15 mouse cellular contexts compared by ENCODE assay signal in the genomic region with DNA sequence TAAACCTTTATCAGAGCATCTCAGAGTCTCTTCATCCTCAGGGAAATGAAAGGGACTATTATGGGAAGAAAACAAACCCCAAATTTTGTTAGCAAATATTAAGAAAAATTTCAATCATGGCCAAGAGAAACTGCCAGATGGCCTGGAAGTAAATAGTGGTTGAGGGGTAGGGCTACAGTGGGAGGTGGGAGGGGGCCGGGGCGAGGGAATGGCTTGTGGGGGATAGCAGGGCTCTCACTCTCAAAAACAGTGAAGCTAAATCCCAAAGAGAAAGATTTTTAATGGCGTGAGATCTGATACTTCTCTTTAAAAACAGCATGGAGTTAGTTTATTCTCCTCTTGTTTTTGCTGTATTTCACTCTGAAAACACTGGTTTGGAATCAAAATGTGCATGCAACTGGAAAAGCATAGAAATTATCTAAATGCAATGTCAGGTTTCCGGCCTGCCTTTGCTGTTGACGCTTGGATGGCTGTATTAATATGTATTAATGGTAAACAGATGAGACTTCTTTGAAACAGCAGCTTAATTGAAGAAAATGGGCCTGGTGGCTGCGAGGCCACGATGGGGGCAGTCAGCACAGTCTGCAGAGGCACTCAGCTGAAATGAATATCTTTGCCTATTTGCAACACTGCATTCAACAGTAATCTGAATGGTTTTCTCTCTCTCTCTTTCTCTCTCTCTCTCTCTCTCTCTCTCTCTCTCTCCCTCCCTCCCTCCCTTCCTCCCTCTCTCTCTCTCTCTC.
DNase-seq lines count a peak whose midpoint lies in the region; ATAC-seq lines count a peak whose summit lies in the region.
"Had no signal": no experiment of that assay in that cellular context is flagged by ENCODE, and none has a peak within 500 bp of the region (broad histone marks: within the 10 kb centered on the region; RNA-seq: fewer than 3 reads in every experiment).

No protein-coding gene starts in this region.

- H3K4me1 ChIP-seq in neural tube, embryonic 13.5 days (replicated peaks) = peaks cover 11% of the 10 kb centered on the region; the same call in 1 of the 2 replicates
- H3K4me1 ChIP-seq in forebrain, embryonic 14.5 days (ENCODE audit: control insufficient read depth, insufficient read depth, low read length) = no peaks in the 10 kb centered on the region
- peaks cover 7% of the 10 kb centered on the region; the same call in 1 of the 2 replicates for H3K4me1 ChIP-seq in hindbrain, embryonic 16.5 days (ENCODE audit: control insufficient read depth, insufficient read depth, low read depth, low read length)
- H3K4me1 ChIP-seq in midbrain, embryonic 16.5 days (ENCODE audit: control insufficient read depth, insufficient read depth, low read length) = peaks cover 12% of the 10 kb centered on the region

- H3K27me3 ChIP-seq in neural tube, embryonic 13.5 days = no peaks in the 10 kb centered on the region
- H3K27me3 ChIP-seq in forebrain, embryonic 14.5 days (replicated peaks; ENCODE audit: control insufficient read depth, insufficient read depth, low read length) = no peaks in the 10 kb centered on the region
- H3K27me3 ChIP-seq in hindbrain, embryonic 16.5 days (replicated peaks; ENCODE audit: control insufficient read depth, insufficient read depth, low read length) = no peaks in the 10 kb centered on the region
- no peaks in the 10 kb centered on the region for H3K27me3 ChIP-seq in midbrain, embryonic 16.5 days (ENCODE audit: control insufficient read depth, insufficient read depth, low read depth, low read length)
- H3K27me3 ChIP-seq: CH12.LX; heart, embryonic 12.5 days; Patski had no signal

- H3K9ac ChIP-seq in neural tube, embryonic 13.5 days = no peak overlapping the region
- no peak overlapping the region for H3K9ac ChIP-seq in forebrain, embryonic 14.5 days (ENCODE audit: low read length)
- H3K9ac ChIP-seq in hindbrain, embryonic 16.5 days (ENCODE audit: low read depth, low read length) = no peak overlapping the region
- no peak overlapping the region for H3K9ac ChIP-seq in midbrain, embryonic 16.5 days (ENCODE audit: low read depth, low read length)
- H3K9ac ChIP-seq: heart, embryonic 12.5 days had no signal

- no peak for DNase-seq in neural tube, embryonic 10.5 days (ENCODE audit: extremely low spot score, low spot score)
- DNase-seq in forebrain, embryonic 14.5 days (ENCODE audit: low spot score) = peak; percentile 51
- DNase-seq in urinary bladder, postnatal 10 days (ENCODE audit: low spot score) = no peak
- DNase-seq in adrenal gland, postnatal 10 days = no peak
- DNase-seq: cerebellum, postnatal 36 days; lung, adult 18-20 months; spleen, adult 18-20 months had no signal

- 47% methylated on average over 7 of the region's 7 CpGs for WGBS in neural tube, embryonic 13.5 days
- WGBS in forebrain, embryonic 14.5 days = 28% methylated on average over 7 of the region's 7 CpGs
- 34% methylated on average over 7 of the region's 7 CpGs for WGBS in hindbrain, embryonic 16.5 days
- 32% methylated on average over 7 of the region's 7 CpGs for WGBS in midbrain, embryonic 16.5 days

- 0 out of 2 replicates have a peak, but pooled peaks have one; percentile 23 for ATAC-seq in neural tube, embryonic 13.5 days (ENCODE audit: low read depth)
- ATAC-seq in forebrain, embryonic 14.5 days = peak; percentile 74
- ATAC-seq in hindbrain, embryonic 16.5 days = 0 out of 2 replicates have a peak, but pooled peaks have one; percentile 30
- ATAC-seq in midbrain, embryonic 16.5 days = no peak; the same call in 1 of the 2 replicates
- no peak for ATAC-seq in monocyte, adult 5-6 weeks (replicated peaks; ENCODE audit: insufficient number of reproducible peaks, low FRiP score, low TSS enrichment, poor library complexity, severe bottlenecking)
- ATAC-seq: inflammation-experienced regulatory T-cells, adult 6 months; Patski had no signal

- H3K9me3 ChIP-seq in neural tube, embryonic 13.5 days = no peaks in the 10 kb centered on the region; the same call in 1 of the 2 replicates
- H3K9me3 ChIP-seq in forebrain, embryonic 14.5 days (replicated peaks; ENCODE audit: control insufficient read depth, low read length) = no peaks in the 10 kb centered on the region
- H3K9me3 ChIP-seq in hindbrain, embryonic 16.5 days (ENCODE audit: control insufficient read depth, low read length) = no peaks in the 10 kb centered on the region
- no peaks in the 10 kb centered on the region for H3K9me3 ChIP-seq in midbrain, embryonic 16.5 days (replicated peaks; ENCODE audit: control insufficient read depth, low read length, poor library complexity, severe bottlenecking)
- H3K9me3 ChIP-seq: heart, embryonic 12.5 days had no signal

- peak overlapping the region; percentile 38; the same call in 1 of the 2 replicates for H3K27ac ChIP-seq in neural tube, embryonic 13.5 days (replicated peaks)
- H3K27ac ChIP-seq in forebrain, embryonic 14.5 days (ENCODE audit: low read depth, low read length) = no peak overlapping the region
- no peak overlapping the region; the same call in 1 of the 2 replicates for H3K27ac ChIP-seq in hindbrain, embryonic 16.5 days (ENCODE audit: low read depth, low read length)
- peak overlapping the region; percentile 38; the same call in 1 of the 2 replicates for H3K27ac ChIP-seq in midbrain, embryonic 16.5 days (ENCODE audit: low read length)

- H3K36me3 ChIP-seq in neural tube, embryonic 13.5 days = no peaks in the 10 kb centered on the region
- H3K36me3 ChIP-seq in forebrain, embryonic 14.5 days (ENCODE audit: control insufficient read depth, insufficient read depth, low read length) = no peaks in the 10 kb centered on the region
- H3K36me3 ChIP-seq in hindbrain, embryonic 16.5 days (ENCODE audit: control insufficient read depth, insufficient read depth, low read length) = no peaks in the 10 kb centered on the region
- no peaks in the 10 kb centered on the region for H3K36me3 ChIP-seq in midbrain, embryonic 16.5 days (ENCODE audit: control insufficient read depth, insufficient read depth, low read length)
- H3K36me3 ChIP-seq: heart, embryonic 12.5 days had no signal

- H3K4me3 ChIP-seq in neural tube, embryonic 13.5 days = no peak overlapping the region
- no peak overlapping the region for H3K4me3 ChIP-seq in forebrain, embryonic 14.5 days (ENCODE audit: low read depth, low read length)
- no peak overlapping the region for H3K4me3 ChIP-seq in hindbrain, embryonic 16.5 days (ENCODE audit: low read length)
- no peak overlapping the region for H3K4me3 ChIP-seq in midbrain, embryonic 16.5 days (ENCODE audit: low read depth, low read length)
- H3K4me3 ChIP-seq: heart, embryonic 12.5 days had no signal

- no peak overlapping the region for H3K4me2 ChIP-seq in neural tube, embryonic 13.5 days
- no peak overlapping the region for H3K4me2 ChIP-seq in forebrain, embryonic 14.5 days (ENCODE audit: low read length)
- H3K4me2 ChIP-seq in hindbrain, embryonic 16.5 days (ENCODE audit: low read length) = no peak overlapping the region
- no peak overlapping the region for H3K4me2 ChIP-seq in midbrain, embryonic 16.5 days (ENCODE audit: low read length)
- H3K4me2 ChIP-seq: heart, embryonic 12.5 days had no signal

Comparison
In these comparisons a context has a peak if more than half of its experiments do, and no peak if none do; other contexts are left out.
1. ATAC-seq: peak in neural tube, embryonic 13.5 days (single experiment), forebrain, embryonic 14.5 days (single experiment) and hindbrain, embryonic 16.5 days (single experiment); none in midbrain, embryonic 16.5 days (single experiment) and monocyte, adult 5-6 weeks (single experiment).
2. H3K27ac ChIP-seq: peak in neural tube, embryonic 13.5 days (single experiment) and midbrain, embryonic 16.5 days (single experiment); none in forebrain, embryonic 14.5 days (single experiment) and hindbrain, embryonic 16.5 days (single experiment).